Mouse (Mus musculus): ENCODE measurements around the gene Nid1.

- TF ChIP-seq POLR2A (IDR thresholded peaks at IDR 0.05; ENCODE audit: extremely low read depth, insufficient read depth, low read length) (no peak), CTCF (IDR thresholded peaks at IDR 0.05; ENCODE audit: extremely low read depth, insufficient read depth, low read length) (no peak)
Measured at GRCm38 (mm10) chr13:13537272-13538015, 100.1 kb downstream of the Nid1 start.
